Mouse (Mus musculus) MEL-GATA-1-ER (cell line): ENCODE results near the gene Olfr67.
"Not testable (repeated sequence)": the region's sequence is repeated elsewhere in the genome, so short reads cannot be mapped to it uniquely, and the experiment has no call there.

ENCODE experiments used
- DNase-seq: peaks from one replicate; pipeline ENCODE4 v3.0.0-alpha.2; 2012; ENCODE audit warnings: low read depth; ENCODE audit errors: extremely low read depth

The Olfr67 gene

GRCm38 (mm10) chr7:103777652-103778051 is 14.0 kb downstream of the Olfr67 start:
- DNase-seq: not testable (repeated sequence)

- no peak for DNase-seq
Measured at GRCm38 (mm10) chr7:103771494-103771893, 20.1 kb downstream of the Olfr67 start, which contains the start of gene Olfr69. Gene Olfr69, minus strand, starts transcription at chr7:103771594.

GRCm38 (mm10) chr7:103767687-103768086 is 23.9 kb downstream of the Olfr67 start:
- not testable (repeated sequence) for DNase-seq

- DNase-seq: not testable (repeated sequence)
Measured at GRCm38 (mm10) chr7:103762212-103762611, 29.4 kb downstream of the Olfr67 start.

- no peak for DNase-seq
Measured at GRCm38 (mm10) chr7:103757233-103757632, 34.4 kb downstream of the Olfr67 start, which contains the start of gene Olfr630. Gene Olfr630, minus strand, starts transcription at chr7:103757333.

GRCm38 (mm10) chr7:103744843-103745242 is 46.8 kb downstream of the Olfr67 start, which contains the start of gene Olfr629:
Gene Olfr629, minus strand, starts transcription at chr7:103744943.
- no peak for DNase-seq
